Mouse (Mus musculus) neural tube, embryonic 15.5 days (tissue): ENCODE data around the gene Depdc7. TPM values are rescaled to one million over a fixed set of nuclear protein-coding genes. Genes with fewer than 3 reads are reported as not detected.

Experiments used
- ATAC-seq: fragments of 200-750 bp; cut with Nextera tagmentation; 2 replicates; pipeline ENCODE4 v1.8.0; 2017; ENCODE audit warnings: mild to moderate bottlenecking, moderate TSS enrichment, moderate library complexity; ENCODE audit not compliant: low FRiP score
- H3K27ac ChIP-seq: fragments of 300-500 bp; sonication (generic); replicated peaks from 2 replicates; pipeline ENCODE4 v1.5.1; 2015; ENCODE audit warnings: mild to moderate bottlenecking, inconsistent platforms
- H3K27me3 ChIP-seq: fragments of 300-500 bp; sonication (generic); replicated peaks from 2 replicates; pipeline ENCODE4 v1.6.1; 2015; ENCODE audit warnings: inconsistent platforms
- H3K36me3 ChIP-seq: fragments of 300-500 bp; sonication (generic); 2 replicates; pipeline ENCODE4 v1.6.1; 2015; ENCODE audit warnings: inconsistent platforms
- H3K4me1 ChIP-seq: fragments of 300-500 bp; sonication (generic); 2 replicates; pipeline ENCODE4 v1.6.1; 2015; ENCODE audit warnings: inconsistent platforms
- H3K4me2 ChIP-seq: fragments of 300-500 bp; sonication (generic); 2 replicates; pipeline ENCODE4 v1.6.1; 2015; ENCODE audit warnings: inconsistent platforms, mild to moderate bottlenecking, moderate library complexity
- H3K4me3 ChIP-seq: fragments of 300-500 bp; sonication (generic); replicated peaks from 2 replicates; pipeline ENCODE4 v1.5.1; 2015; ENCODE audit warnings: mild to moderate bottlenecking, inconsistent platforms
- H3K9ac ChIP-seq: fragments of 300-500 bp; sonication (generic); replicated peaks from 2 replicates; pipeline ENCODE4 v1.6.1; 2015; ENCODE audit warnings: mild to moderate bottlenecking, inconsistent platforms
- H3K9me3 ChIP-seq: fragments of 300-500 bp; sonication (generic); replicated peaks from 2 replicates; pipeline ENCODE4 v1.6.1; 2016; ENCODE audit warnings: inconsistent platforms
- WGBS: fragments of 180-500 bp; shearing (Covaris S2); methylation state at CpG from one replicate; pipeline ENCODE4 v1.1.7; 2015; ENCODE audit warnings: mixed read lengths; 5-methylcytosine and 5-hydroxymethylcytosine counted together
- polyA plus RNA-seq: library from polyadenylated mRNA; unstranded; fragments of >200 nt; fragmentation: Nextera tagmentation; extraction: Ambion mirVana; gene quantifications from 2 replicates; pipeline ENCODE4 v1.2.1, GENCODE M21; 2015

Depdc7 gene
- polyA plus RNA-seq, 1 experiment from 2014 or later, result 1.1 TPM

DNA sequence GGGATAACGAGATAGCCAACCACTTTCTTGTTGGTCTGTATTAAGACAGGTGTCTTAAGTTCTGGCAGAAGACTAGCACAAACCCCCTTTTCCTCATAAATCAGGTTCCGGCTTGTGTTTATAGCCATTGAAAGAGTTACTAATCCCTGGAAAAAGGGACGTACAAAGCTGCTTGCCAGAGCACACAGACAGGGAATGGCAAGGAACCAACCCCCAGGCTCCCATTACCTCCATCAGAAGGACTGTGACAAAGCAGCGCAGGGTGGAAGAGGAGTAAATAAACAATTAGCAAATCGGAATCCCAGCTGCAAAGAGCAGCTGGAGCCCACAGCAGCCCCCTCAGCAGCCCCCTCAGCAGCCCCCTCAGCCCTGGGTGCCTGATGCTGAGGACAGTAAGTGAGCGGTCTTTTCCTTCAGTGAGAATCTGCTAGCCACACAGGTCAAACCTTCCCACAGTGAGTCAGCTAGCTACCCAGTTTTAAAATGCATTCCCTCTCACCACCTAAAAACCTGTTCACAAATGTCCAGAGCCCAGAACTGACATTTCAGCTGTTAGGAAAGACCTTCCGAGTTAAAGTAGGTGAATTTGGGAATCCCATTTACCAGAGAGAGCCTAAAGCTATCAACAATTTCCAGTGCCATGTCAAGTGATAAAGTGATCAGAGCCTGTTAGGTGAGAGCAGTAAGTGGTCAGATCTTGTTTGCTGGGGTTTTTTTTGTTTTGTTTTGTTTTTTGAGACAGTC is 1.5 kb downstream of the Depdc7 start:
- no peak overlapping the region for H3K9ac ChIP-seq
- H3K27me3 ChIP-seq, result peaks cover 11% of the 10 kb centered on the region
- peak overlapping the region; percentile 98 for H3K4me2 ChIP-seq
- no peak for ATAC-seq
- H3K36me3 ChIP-seq, result no peaks in the 10 kb centered on the region
- no peak overlapping the region for H3K27ac ChIP-seq
- WGBS, result 32% methylated on average over 7 of the region's 7 CpGs
- peaks cover 23% of the 10 kb centered on the region for H3K4me1 ChIP-seq
- H3K4me3 ChIP-seq, result no peak overlapping the region
- H3K9me3 ChIP-seq, result no peaks in the 10 kb centered on the region

DNA sequence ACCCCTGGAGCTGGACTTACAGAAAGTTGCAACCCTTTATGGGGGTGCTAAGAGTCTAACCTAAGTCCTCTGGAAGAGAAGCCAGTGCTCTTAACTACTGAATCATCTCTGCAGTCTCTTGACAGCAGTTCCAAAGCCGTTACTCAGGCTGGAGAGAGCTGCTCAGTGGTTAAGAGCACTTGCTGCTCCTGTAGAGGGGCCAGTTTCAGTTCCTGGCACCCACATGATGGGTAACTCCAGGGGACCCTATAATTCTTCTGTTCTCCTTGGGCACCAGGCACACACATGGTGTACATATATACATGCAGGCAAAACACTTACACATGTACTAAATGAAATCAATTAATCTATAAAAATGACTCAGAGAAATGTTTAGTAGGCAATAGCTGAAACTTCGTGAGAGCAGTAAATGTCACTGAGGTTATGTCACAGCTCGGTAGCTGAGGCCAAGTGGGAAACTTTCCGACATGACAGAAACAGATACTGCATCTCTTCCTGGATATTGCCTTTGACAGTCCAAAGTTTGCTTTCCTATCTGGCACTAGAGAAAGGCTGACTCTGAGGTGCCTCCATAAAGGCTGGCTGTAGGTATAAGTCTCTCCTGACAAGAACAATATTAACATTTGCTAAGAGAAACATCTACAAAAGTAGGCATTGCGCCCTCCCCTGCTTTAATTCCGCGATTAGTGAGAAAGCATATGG is 2.3 kb downstream of the Depdc7 start:
- H3K4me1 ChIP-seq, result peaks cover 23% of the 10 kb centered on the region
- WGBS, result 65% methylated on average over 7 of the region's 7 CpGs
- H3K9me3 ChIP-seq, result no peaks in the 10 kb centered on the region

DNA sequence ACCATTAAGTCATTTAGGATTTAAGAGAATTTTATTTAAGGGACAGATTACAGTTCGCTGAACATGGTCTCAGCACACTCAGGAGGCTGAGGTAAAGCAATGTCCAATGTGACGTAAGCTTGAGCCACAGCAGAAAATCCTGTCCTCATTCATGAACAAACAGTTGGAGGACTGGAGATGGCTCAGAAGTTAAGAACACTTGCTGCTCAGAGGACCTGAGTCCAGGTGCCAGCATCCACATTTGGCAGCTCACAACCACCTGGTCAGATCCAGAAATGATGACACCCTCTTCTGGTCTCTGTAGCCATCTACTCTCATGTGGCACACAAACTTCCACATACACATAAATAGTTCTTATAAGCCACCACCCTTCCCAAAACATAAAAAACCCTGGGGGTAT is 3.0 kb downstream of the Depdc7 start:
- Histone ChIP-seq H3K36me3 (no peaks in the 10 kb centered on the region), H3K9ac (no peak overlapping the region), H3K9me3 (no peaks in the 10 kb centered on the region), H3K27me3 (peaks cover 11% of the 10 kb centered on the region), H3K4me3 (no peak overlapping the region), H3K4me1 (peaks cover 23% of the 10 kb centered on the region), H3K27ac (no peak overlapping the region), H3K4me2 (no peak overlapping the region)
- 93% methylated on average over 2 of the region's 2 CpGs for WGBS
- ATAC-seq, result no peak

More for the DNA sequence above, 2.3 kb downstream of the Depdc7 start:
- no peaks in the 10 kb centered on the region for H3K36me3 ChIP-seq
- ATAC-seq, result no peak
- no peak overlapping the region for H3K4me3 ChIP-seq
- no peak overlapping the region for H3K9ac ChIP-seq
- peaks cover 11% of the 10 kb centered on the region for H3K27me3 ChIP-seq
- no peak overlapping the region for H3K4me2 ChIP-seq
- no peak overlapping the region for H3K27ac ChIP-seq

DNA sequence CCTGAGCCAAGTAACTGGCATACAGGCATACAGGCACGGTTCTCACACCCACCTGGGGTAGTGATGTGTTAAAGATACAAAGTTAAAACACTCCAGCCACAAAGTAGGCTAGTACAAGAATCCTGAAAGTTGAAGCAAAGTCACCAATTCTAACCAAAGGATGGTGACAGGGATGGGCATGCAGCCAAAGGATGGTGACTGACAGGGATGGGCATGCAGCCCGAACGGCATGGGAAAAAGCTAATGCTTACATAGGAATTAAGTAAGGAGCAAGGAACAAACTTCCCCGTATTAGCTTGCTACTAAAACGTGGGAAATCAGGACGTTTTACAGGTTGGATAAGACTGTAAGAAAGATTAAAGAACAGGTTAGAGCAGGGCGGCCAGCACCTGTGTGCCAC is 6.4 kb downstream of the Depdc7 start:
- Histone ChIP-seq H3K4me1 (peaks cover 5% of the 10 kb centered on the region), H3K27me3 (peaks cover 4% of the 10 kb centered on the region), H3K36me3 (no peaks in the 10 kb centered on the region), H3K27ac (no peak overlapping the region), H3K4me2 (no peak overlapping the region), H3K9ac (no peak overlapping the region), H3K9me3 (no peaks in the 10 kb centered on the region), H3K4me3 (no peak overlapping the region)
- 73% methylated on average over 7 of the region's 7 CpGs for WGBS
- ATAC-seq, result no peak

DNA sequence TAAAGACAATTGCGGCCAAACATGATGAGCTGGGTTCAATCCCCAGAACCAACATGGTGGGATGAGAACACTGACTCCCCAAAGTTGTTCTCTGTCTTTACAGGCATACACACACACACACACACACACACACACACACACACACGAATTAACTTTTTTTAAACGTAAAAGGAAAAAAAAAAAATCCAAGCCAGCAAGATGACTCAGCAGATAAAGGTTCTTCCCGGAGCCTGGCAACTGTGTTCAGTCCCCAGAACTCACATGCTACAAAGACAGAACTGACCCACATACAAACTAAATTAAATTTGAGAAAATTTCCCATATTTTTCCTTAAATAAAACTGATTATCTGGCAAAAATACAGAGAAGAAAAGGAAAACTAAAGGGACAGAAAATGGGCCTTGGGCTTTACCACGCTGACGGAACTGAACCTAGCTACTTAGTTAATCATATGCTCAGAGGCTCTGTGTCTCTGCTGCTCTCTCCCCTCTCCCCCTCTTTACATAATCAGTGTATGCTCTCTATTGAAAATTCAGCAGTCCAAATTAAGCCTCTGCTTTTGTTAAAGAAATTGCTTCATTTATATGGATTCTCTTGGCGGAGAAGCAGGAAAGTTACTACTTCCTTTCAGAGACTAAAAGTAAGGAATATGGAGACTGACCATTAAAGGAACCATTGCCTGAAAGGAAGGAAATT is 10.0 kb downstream of the Depdc7 start:
- Histone ChIP-seq H3K9ac (no peak overlapping the region), H3K27ac (no peak overlapping the region), H3K4me1 (no peaks in the 10 kb centered on the region), H3K4me3 (no peak overlapping the region), H3K4me2 (no peak overlapping the region), H3K9me3 (no peaks in the 10 kb centered on the region), H3K36me3 (no peaks in the 10 kb centered on the region), H3K27me3 (no peaks in the 10 kb centered on the region)
- ATAC-seq, result no peak
- WGBS, result 73% methylated on average over 7 of the region's 7 CpGs

DNA sequence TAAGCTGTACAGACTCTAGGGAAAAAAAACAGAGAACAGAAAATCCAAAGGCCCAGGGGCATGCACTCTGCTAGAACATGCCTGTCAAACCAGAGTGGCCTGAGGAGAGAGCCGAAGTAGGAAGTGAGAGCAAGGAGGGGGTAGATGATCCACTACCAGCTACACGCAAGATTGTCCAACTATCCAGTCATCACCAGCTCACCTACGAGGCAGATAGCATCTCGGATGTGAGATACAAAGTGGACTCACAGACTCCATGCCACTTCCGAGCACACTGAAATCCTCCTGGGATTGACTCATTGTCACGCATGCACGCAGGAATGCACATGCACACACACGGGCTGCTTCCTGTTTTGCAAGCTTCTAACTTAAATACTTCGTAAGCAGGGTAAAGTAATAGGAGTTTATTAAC is 10.6 kb downstream of the Depdc7 start:
- no peaks in the 10 kb centered on the region for H3K27me3 ChIP-seq
- no peak overlapping the region for H3K4me2 ChIP-seq
- 88% methylated on average over 9 of the region's 9 CpGs for WGBS
- no peak for ATAC-seq
- no peak overlapping the region for H3K4me3 ChIP-seq
- no peak overlapping the region for H3K9ac ChIP-seq
- H3K36me3 ChIP-seq, result no peaks in the 10 kb centered on the region
- no peaks in the 10 kb centered on the region for H3K9me3 ChIP-seq
- no peak overlapping the region for H3K27ac ChIP-seq
- no peaks in the 10 kb centered on the region for H3K4me1 ChIP-seq

DNA sequence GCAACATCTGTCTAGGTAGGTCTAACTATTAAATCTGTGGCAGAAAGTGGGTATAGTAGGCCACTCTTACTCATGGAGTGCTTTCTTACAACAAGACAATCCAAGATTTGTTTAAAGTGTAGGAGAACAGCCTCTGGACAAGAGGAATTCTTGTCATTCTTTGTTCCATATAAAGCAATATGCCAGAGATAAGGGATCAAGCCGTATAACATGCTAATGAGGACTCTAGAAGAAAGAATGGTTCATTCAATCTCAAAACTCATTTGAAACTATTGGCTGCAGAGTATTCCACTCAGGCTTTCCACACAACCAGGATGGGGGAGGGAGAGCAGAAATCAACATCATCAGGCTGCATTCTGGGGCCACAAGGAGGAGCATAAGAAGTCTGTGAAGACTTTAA is 15.3 kb downstream of the Depdc7 start:
- no peak overlapping the region for H3K9ac ChIP-seq
- H3K4me2 ChIP-seq, result no peak overlapping the region
- H3K27me3 ChIP-seq, result no peaks in the 10 kb centered on the region
- no peaks in the 10 kb centered on the region for H3K4me1 ChIP-seq
- H3K4me3 ChIP-seq, result no peak overlapping the region
- H3K9me3 ChIP-seq, result no peaks in the 10 kb centered on the region
- ATAC-seq, result no peak
- 67% methylated on average over 1 of the region's 1 CpGs for WGBS
- no peaks in the 10 kb centered on the region for H3K36me3 ChIP-seq
- no peak overlapping the region for H3K27ac ChIP-seq

DNA sequence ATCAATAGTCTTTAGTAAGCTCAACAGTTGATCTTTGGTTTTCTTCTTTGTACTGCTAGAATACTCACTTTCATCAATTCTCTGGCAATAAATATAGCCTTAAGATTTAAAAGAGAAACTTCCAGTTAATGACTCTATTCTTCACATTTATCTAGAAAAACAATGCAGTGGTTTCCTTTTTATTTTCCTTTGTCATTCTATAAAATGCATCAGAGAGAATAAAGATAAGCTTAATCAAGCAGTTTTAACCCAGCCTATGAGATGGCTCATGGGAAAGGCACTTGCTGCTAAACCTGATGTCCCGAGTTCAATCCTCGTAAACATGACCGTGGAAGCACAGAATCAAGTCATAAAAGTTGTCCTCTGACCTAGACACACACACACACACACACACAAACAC is 20.7 kb downstream of the Depdc7 start:
- ATAC-seq, result no peak

DNA sequence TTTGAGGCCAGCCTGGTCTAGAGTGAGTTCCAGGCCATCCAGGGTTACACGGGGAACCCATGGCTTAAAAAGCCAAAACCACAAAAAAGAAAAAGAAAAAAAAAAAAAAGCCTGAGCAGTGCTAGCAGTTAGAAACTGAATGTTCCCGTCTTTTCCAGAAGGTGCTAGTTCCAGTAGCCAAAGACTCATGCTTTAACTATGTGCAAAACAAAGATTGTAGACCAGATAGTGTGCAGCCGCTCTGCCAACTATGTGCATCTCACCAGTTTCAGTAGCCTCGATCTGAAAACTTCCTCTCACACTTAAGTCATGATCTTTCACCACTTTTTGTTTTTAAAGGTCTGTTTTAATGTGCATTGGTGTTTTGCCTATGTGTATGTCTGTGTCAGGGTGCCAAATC is 24.9 kb downstream of the Depdc7 start:
- 84% methylated on average over 4 of the region's 4 CpGs for WGBS
- no peak for ATAC-seq
- Histone ChIP-seq H3K36me3 (no peaks in the 10 kb centered on the region), H3K9ac (no peak overlapping the region), H3K4me1 (peaks cover 1% of the 10 kb centered on the region; the same call in 1 of the 2 replicates), H3K27ac (no peak overlapping the region), H3K4me2 (no peak overlapping the region), H3K4me3 (no peak overlapping the region), H3K27me3 (0 out of 2 replicates have a peak, but pooled peaks cover 4% of the 10 kb centered on the region), H3K9me3 (no peaks in the 10 kb centered on the region)

More for the DNA sequence above, 20.7 kb downstream of the Depdc7 start:
- Histone ChIP-seq H3K9ac (no peak overlapping the region), H3K27me3 (no peaks in the 10 kb centered on the region), H3K4me2 (no peak overlapping the region), H3K9me3 (no peaks in the 10 kb centered on the region), H3K4me3 (no peak overlapping the region), H3K4me1 (no peaks in the 10 kb centered on the region), H3K27ac (no peak overlapping the region), H3K36me3 (no peaks in the 10 kb centered on the region)
- WGBS, result 42% methylated on average over 3 of the region's 3 CpGs

DNA sequence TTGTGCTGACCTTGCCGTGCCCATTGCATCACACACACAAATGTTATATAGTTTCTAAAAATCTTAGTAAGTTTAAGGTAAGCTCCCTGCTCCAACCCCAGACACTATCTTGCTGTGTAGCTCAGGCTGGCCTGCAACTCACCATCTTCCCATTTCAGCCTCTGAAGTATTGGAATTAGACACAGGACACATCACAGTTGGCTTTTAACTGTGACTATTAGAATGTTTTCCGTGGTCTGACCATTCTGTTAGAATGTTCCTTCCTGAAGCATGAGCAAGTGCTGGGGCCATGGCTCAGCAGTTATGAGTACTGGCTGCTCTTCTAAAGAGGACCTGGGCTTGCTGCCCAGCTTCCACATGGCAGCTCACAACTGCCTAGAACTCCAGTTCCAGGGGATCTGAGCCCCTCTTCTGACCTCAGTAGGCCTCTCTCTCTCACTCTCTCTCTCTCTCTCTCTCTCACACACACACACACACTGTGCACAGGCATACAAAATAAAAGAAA is 25.4 kb downstream of the Depdc7 start:
- H3K4me2 ChIP-seq, result no peak overlapping the region
- ATAC-seq, result no peak
- peaks cover 6% of the 10 kb centered on the region; the same call in 1 of the 2 replicates for H3K4me1 ChIP-seq
- 98% methylated on average over 2 of the region's 2 CpGs for WGBS
- H3K4me3 ChIP-seq, result no peak overlapping the region
- H3K27ac ChIP-seq, result no peak overlapping the region
- no peaks in the 10 kb centered on the region for H3K9me3 ChIP-seq
- H3K9ac ChIP-seq, result no peak overlapping the region
- no peaks in the 10 kb centered on the region for H3K36me3 ChIP-seq
- H3K27me3 ChIP-seq, result 0 out of 2 replicates have a peak, but pooled peaks cover 4% of the 10 kb centered on the region

DNA sequence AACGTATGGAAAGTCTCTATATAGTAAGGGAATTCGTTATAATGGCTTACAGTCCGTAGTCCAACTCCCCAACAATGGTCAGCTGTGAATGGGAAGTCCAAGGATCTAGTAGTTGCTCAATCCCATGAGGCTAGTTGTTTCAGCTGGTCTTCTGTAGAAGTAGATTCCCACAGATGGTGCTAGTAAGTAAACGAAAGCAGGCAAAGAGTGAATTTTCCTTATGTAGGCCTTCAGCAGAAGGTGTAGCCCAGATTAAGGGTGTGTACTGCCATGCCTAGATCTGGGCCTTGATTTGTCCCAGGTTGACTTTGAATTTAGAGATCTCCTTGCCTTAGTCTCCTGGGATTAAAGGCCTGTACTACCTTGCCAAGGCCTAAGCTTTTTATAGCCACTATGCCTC is 26.4 kb downstream of the Depdc7 start, which contains the start of gene Pin1rt1:
Gene Pin1rt1, minus strand, starts transcription at position 101 of the 400 bp plus-strand sequence.
- Histone ChIP-seq H3K9me3 (no peaks in the 10 kb centered on the region), H3K36me3 (no peaks in the 10 kb centered on the region), H3K4me1 (peaks cover 8% of the 10 kb centered on the region), H3K4me2 (no peak within 1 kb of the TSS), H3K27ac (no peak within 1 kb of the TSS), H3K9ac (no peak within 1 kb of the TSS), H3K4me3 (no peak within 1 kb of the TSS), H3K27me3 (0 out of 2 replicates have a peak, but pooled peaks cover 4% of the 10 kb centered on the region)
- 91% methylated on average over 4 of the region's 4 CpGs for WGBS
- no peak for ATAC-seq
